Comparison of ENCODE assay signal across 8 mouse cellular contexts in the genomic region with DNA sequence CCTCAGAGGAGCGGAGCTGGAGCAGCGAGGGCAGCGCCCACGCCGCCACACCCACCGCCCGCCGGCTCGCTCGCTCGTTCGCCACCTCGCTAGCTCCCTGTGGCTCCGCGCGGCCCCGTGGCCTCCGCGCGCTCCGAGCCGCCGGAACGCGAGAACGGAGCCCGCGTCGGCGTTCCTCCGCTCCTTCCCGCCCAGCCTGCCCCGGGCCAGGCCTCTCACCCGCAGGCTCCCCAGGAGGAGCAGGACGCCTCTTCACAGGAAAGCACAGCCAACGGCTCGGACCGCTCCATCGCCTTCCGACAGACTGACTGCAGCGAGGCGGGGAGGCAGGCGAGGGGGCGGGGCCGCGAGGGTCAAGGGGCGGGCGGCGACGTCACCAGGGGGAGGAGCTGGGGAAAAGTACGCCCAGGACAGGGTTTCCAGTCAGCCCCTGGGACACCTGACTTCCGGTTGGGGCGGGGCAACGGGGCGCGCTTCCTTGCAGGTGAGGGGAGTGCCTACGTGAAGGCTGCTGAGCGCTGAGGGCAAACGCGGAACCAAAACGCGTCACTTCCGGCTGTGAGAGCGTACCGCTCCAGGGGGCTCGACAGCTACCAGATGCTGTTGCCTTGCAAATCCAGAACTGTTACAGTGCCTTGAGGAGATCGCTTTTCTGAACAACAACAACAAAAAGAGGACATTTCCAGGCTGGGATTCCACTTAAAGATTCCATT. TPM values are rescaled to one million over a fixed set of nuclear protein-coding genes. Genes with fewer than 3 reads are reported as not detected.
DNase-seq lines count a peak whose midpoint lies in the region; ATAC-seq lines count a peak whose summit lies in the region.

A gene (minus strand): TSS at position 355 of the 713 bp plus-strand sequence.

- intact Hi-C loops in gastrocnemius, postnatal 14 days (cut with DNase I; ENCODE audit: low total_unique reads): no loop called here
- intact Hi-C loops in left cerebral cortex, postnatal 10 days (cut with DNase I): no loop called here

- peak; percentile 99 to 100 for DNase-seq in adrenal gland, adult (ENCODE audit: inconsistent age in 2 of 2, low spot score in 1 of 2)
- DNase-seq in embryo, embryonic 10.5 days (ENCODE audit: low spot score): peak; percentile 98
- peak; percentile 98 for DNase-seq in gastrocnemius, postnatal 14 days
- peak; percentile 97 to 99 for DNase-seq in left cerebral cortex, postnatal 10 days (ENCODE audit: extremely low spot score in 1 of 2, low spot score in 2 of 2)
- peak; percentile 99 for DNase-seq in right cerebral cortex, postnatal 25 days
- peak; percentile 97 to 98 for DNase-seq in urinary bladder, postnatal 4 days (ENCODE audit: low spot score in 2 of 2)

- peak; percentile 93 for ATAC-seq in inflammation-experienced regulatory T-cells, adult 6 months
- ATAC-seq in megakaryocyte-erythroid progenitor cell, adult 5-6 weeks (replicated peaks; ENCODE audit: low FRiP score, low TSS enrichment, poor library complexity, severe bottlenecking): peak; percentile 99

RNA-seq across cellular contexts. Expression of the gene that starts here (rescaled TPM):
- 1 to 10 TPM; 4.1 to 4.6 TPM for total RNA-seq in gastrocnemius, postnatal 14 days (2021)
- polyA plus RNA-seq in inflammation-experienced regulatory T-cells, adult 6 months (2017; shearing (Covaris generic)): 10 to 100 TPM; 20.3 to 29.4 (median 21.5) TPM
- total RNA-seq in left cerebral cortex, postnatal 10 days (2021): 10 to 100 TPM; 16.4 to 16.7 TPM
- total RNA-seq in megakaryocyte-erythroid progenitor cell, adult 5-6 weeks (2014; fragmentation: Nextera tagmentation): 19.0 and 23.8 TPM in 2 replicates
- 23.8 and 27.8 TPM in 2 replicates for total RNA-seq in megakaryocyte-erythroid progenitor cell, adult 5-6 weeks (2017)

Comparison
In these comparisons a context has a peak if more than half of its experiments do, and no peak if none do; other contexts are left out.
1. Peak in every context shown above with its lines: DNase-seq and ATAC-seq.